Mouse (Mus musculus) heart, adult 9 months (tissue): ENCODE measurements around the gene Fxyd1.
A peak's percentile ranks its signal among the peaks of the same experiment; 100 is the strongest.

Experiments used
- DNase-seq, 2 experiments: peaks; one replicate each; pipeline ENCODE4 v3.0.0; 2022; ENCODE audit warnings: low spot score in 2 of 2

Gene Fxyd1

DNA sequence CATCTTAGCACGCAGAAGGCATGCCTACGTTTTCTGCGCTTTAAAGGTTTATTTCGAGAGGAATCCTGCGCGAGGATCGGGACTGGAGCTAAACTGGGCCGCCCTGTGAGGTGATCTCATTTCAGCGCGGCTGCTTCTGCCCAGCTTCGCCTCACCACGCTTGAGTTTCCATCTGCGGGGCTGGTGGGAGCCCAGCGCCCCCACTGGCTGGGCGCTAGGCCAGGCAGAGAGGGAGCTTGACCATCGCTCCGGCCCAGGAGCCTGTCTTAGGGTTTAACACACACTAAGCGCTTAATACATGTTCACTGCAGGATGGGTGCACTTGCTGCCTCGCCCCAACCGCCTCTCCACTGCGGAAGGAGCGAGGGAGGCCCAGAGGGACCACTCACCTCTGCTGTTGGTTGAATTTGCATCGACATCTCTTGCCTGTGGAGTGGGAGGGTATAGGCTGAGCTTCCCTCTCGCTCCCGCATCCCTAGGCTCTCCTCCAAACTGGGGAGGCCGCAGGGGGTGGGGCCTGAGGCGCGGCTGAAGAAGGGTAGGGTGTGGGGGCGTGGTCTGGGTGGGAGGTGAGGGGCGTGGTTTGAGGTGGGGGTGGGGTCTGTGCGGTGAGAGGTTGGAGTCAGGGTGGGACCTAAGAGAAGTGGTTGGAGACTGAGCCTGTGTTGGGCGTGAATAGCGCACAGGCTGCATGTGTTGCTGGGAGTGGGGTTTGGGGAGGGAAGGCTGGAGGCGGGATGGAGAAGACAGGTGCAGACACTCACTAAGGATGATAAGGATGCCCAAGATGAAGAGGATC is 4.2 kb downstream of the Fxyd1 start:
- peak in 1 of 2 experiments; percentile 40 for DNase-seq

DNA sequence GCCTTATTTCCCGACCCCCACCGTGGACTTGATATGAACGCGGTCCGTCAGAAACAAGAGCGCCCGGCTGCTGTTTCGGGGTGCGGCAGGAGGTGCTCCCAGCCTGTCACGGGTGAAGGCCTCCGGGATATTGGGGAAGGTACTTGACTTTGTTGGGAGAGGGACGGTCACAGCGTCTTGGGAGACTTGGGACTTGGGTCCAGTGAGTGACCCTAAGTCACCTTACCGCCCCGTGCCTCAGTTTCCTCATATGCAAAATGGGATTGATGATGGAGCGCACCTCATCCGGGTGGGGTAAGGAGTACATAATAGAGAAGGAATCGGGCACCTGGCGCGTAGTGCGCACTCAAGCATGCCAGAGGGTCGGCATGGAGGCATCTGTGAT is 4.8 kb downstream of the Fxyd1 start:
- DNase-seq: no peak

DNA sequence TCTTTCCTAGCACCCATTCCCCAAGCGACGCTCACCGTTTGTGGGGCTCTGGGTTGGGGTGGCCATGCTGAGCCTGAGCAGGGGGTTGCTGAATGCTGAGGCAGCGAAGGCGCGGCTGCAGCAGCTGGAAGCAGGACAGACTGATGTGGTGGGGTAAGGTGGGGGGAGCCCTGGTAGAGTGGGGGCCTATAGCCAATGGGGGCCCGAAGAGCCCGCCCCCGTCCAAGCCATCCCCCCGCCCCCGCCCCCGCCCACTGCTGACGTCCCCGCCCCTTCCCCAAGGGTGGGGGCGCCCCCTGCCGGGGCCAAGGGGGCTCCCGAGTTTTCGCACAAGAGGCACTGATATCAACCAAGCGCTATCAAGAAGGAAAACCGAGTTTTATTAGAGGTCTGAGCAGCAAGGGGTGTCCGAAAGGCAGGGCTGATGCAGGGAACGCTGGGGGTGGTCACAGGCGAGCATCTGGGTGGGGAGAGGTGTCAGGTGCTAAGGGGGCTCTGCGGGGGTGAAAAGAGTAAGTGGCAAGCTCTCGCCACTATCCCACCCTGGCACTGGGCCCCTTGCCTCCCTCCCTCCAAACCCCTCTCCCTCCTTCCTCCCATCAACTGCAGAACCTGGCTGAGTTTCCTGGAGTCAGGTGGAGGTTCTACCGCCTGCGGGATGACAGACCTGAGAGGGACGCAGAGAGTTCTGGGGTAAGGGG is 5.5 kb downstream of the Fxyd1 start, which contains the start of gene Fxyd7:
Fxyd7 (minus strand) TSS at position 147 of the 701 bp plus-strand sequence.
- no peak for DNase-seq

DNA sequence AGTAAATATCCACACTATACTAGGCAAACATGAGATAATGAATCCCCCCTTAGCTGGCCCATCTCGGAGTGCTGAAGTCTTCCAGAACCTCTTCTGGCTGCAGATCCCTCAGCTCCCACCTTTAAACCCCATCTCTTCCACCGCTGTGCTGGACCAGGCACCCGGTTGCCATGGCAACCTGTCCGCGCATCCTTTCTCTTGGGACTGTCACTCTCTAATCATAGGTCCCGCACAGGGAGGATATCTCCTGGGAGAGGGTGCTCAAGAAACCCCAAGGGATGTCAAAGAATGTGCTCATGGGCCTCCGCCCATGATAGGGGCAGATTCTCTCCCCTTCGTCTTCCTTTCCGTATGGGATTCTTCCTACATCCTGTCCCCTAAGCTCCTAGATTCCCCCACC is 6.1 kb downstream of the Fxyd1 start:
- DNase-seq: no peak

DNA sequence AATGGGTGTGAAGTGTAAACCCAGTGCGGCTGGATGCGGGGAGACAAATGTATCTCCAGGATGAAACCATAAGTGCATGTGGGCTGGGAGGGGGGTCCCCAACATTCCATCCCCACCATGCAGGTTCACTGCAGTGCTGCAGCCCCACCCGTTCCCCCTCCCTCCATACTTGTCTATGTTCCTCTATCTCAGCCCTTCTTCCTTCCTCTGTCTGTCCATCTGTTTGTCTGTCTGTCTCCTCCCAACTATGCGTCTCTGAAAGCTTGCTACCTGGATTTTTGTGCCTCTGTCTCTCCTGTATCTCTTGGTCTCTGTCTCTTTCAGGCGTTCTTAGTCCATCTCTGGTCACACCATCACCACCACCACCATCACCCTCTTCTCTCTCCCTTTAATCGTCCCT is 6.5 kb downstream of the Fxyd1 start:
- no peak for DNase-seq

DNA sequence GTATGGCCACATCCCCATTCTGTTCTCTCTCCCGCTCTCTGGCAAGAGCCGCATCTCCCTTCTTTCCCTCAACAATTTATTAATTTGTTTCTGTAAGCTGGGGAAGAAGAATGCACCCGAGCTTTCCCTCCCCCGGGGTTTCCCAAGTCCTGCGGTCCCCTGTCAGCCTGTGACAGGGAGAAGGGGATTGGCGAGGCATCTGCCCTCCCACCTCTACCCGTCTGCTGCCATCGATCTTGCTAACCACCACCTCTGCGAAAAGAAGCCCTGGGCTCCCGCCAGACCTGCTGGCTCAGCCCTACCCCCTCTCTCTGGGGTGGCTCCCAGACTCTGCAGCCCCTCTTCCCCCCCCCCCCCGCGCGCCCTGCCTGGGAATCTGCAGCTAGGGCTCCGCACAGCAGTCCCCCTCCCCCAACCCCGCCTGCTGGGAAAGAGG is 7.1 kb downstream of the Fxyd1 start:
- no peak for DNase-seq

DNA sequence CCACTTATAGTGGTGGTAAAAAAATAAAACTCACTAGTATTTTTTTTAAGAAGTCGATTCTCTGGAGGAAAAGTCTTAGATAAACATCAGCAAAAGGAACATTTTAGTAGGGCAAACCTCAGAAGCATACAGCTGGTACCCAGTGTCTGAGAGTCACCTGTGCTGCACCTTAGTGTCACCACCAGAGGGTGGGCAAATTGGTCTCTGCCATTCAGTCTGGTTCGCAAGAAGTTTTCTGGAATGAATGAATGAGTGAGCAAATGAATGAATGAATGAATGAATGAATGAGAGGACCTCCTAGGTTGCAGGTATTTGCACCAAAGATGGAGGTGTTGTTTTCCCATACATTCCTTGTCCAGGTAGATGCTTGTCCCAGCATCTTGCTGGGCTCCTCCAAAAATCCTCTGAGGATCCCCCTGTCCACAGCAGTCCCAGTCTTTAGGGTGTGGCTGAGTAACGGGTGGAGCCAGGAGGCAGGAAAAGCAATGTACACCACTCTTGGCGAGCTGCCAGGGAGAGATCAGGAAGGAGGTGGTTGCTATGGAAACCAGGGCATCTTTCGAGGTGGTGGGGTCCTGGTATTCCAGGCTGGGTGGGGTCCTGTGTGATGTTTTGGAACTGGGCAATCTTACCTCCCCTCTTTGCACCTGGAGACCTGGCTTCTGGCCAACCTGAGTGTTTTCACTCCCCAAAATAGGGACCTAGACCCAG is 7.7 kb downstream of the Fxyd1 start:
- DNase-seq: no peak

DNA sequence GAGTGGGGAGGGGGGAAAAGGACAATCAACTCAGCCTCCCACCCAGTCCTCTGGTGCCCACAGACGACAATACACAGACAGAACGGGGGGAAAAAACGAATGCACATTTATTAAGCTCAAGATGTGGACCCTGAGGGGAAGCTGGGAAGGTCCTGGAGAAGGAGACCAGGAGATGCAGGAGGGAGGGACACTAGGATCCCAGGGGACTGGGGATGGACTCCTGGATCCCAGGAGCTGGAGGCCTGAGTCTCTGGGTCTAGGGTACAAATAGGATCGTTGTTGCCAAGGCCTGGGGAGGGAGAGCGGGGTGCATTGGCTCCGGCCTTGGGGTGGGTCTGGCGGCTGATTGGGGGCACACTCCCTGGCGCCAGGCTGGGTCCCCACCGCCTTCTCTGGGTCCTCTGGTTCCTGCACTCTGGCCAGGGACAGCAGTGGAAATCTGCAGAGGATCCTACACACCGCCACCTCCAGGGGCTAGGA is 14.5 kb downstream of the Fxyd1 start, which contains the start of gene Fxyd5:
Fxyd5 (minus strand) TSS at position 51 of the 480 bp plus-strand sequence.
- DNase-seq: no peak

DNA sequence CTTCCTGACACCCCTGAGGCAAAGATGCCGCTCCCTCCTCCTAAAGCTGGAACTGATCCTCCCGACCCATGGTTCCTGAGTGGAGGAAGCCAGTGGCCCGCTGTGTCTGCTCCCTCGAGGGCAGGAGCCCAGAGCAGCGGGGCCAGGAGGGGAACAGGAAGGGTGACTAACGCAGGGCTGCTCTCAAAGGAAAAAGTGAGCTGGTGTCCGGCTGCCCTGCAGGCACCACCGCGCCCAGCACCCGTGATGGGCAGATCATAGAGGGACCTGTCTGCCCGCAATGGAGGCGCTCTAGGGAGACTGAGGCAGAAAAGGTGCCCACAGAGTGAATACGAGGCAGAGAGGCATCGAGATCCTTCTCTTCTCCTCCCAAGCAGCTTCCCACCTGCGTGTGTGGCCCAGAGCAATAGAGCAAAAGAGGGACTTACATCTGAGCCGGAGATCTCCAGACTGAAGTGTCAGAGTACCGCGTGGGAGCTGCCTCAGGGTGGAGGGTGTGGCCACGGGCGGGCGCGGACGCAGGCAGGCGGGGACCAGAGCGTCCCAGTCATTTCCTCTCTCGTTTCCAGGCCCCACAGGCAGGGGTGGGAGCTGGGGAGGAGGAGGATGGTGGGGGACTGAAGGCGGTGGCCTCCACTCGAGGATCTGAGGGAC is 15.2 kb downstream of the Fxyd1 start:
- DNase-seq: peak; percentile 77 to 79

DNA sequence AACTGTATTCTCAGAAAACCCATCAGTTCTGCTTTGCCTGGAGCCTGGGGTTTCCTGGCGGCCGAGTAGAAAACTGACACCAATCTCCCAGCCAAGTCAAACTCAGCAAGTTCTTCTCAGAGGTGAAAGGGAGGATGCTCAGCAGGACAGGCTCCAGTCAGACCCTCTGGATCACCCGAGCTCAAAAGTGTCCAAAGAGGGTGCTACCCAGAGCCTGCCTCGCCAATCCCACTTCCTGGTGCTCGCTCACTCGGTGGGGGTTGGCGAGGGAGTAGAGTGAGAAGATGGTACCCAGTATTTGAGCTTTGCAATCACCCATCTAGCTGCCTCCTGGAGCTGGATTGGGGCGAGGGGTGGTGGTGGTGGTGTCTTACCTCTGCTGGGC is 16.0 kb downstream of the Fxyd1 start:
- DNase-seq: no peak

DNA sequence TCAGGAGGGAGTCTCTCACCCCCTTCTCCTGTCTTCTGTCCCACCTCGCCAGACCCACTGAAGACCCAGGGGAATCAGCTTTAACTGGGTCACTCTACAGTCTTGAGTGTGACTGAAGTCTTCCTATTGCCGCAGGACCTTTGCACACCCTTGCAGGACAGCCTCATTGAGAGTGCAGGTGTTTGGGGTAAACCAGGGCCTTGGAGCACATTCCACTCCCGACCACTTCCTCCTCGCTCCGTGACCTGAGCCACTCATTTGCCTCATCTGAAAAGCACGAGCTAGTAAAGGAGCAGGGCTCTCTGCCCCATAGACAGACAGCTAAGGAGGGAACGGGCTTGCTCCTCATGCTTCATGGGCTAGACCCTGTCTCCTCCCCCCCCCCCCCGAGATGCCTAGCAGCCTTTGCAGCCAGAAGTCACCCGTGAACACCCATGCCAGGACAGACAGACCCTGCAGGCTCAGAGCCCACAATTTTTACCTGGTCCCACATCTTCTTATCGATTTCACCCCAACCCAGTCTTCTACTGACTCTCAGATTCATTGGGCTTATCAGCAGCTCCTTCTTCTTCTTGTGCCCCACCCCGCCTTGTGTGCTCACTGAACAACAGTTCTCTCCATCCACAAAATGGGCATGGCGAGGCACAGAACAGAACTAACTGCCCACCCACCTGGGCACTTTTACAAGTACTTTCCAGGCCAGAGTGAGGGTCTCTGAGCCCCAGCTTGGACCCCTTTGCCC is 16.5 kb downstream of the Fxyd1 start:
- DNase-seq: no peak

DNA sequence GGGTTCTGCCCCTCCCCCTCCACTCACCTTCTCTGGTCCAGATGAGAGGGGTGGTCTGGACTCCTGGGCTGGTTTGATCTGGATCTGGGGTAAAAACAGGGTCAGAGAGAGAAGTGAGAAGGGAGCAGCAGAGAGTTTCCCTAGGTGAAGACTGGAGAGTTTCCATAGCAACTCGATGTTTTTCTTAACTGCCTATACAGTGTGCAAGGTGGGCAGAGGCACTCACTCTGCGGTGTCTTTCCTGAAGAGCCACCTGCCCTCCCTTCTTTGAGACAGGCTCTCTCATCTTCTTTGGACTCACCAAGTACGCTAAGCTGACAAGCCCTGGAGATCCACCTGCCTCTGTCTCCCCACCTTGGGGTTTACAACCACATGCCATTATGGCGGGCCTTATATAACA is 18.0 kb downstream of the Fxyd1 start:
- no peak for DNase-seq

DNA sequence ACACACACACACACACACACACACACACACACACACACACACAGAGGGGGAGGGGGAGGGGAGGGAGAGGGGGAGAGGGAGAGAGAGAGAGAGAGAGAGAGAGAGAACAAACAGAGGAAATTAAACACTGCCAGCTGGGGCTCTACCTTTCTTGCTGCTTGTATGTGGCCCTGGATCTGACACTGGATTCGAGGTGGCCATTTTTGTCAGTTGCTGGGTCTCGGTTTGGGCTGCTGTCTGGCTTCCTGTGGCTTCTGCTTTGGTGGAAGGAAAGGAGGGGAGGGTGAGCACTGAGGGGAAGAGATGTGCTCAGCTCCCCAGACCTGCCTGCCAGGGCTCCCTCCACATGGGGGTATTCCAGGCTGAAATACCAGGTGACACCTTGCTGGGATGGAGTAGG is 19.3 kb downstream of the Fxyd1 start:
- no peak for DNase-seq

DNA sequence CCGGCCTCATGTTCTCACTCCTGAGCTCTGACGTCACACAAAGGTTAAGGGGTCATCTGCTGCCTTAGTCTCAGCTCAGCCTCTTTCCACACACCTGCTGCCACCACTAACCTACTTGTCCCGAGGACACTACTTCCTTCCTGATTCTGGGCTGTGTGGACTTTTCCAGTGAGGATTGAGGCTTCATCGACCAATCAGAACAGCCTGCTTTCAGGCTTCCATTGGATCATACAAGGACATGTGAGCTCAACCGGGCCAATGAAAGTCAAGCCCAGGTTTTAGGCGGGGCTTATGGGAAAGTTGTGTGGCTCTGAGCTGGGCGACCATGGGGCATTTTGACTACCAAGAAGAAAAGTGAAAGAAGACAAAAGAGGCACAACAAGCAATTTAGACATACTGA is 20.1 kb downstream of the Fxyd1 start:
- no peak for DNase-seq

DNA sequence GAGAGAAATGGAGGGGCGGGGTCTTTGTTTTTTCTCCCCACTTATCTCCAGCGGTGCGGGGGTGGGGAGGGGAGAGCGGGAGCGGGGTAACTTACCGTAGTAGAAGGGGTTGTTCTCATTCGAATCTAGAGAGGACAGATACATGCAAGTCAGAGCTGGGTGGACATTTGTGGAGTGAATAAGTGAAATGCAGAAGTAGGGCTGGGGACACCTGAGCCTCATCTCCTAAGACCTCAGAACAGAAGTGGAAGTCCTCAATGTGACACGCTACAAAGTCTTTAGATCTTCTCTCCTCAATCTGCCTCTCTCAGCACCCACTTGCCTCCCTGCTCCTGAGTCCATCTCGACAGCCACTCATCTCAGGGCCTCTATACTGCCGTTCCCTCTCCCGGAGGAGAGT is 21.7 kb downstream of the Fxyd1 start:
- no peak for DNase-seq

DNA sequence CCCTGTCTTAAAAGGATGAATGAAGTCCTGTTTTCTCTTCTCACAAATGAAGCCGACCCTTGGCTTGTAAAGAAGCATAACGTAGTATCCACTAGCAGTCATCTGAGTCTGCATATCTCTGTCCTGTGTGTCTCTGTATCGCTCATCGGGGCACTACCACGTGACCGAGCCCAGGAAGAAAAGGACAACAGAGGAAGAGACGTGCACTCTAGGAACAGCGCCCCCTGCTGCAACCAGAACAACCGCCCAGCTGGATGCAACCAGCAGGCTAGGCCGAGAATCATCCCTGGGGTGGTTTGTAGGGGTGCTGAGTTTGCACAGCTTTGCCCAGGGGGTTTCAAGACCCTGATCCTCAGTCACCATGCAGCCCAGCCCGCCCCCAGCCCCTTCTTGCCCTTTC is 22.2 kb downstream of the Fxyd1 start:
- DNase-seq: no peak

DNA sequence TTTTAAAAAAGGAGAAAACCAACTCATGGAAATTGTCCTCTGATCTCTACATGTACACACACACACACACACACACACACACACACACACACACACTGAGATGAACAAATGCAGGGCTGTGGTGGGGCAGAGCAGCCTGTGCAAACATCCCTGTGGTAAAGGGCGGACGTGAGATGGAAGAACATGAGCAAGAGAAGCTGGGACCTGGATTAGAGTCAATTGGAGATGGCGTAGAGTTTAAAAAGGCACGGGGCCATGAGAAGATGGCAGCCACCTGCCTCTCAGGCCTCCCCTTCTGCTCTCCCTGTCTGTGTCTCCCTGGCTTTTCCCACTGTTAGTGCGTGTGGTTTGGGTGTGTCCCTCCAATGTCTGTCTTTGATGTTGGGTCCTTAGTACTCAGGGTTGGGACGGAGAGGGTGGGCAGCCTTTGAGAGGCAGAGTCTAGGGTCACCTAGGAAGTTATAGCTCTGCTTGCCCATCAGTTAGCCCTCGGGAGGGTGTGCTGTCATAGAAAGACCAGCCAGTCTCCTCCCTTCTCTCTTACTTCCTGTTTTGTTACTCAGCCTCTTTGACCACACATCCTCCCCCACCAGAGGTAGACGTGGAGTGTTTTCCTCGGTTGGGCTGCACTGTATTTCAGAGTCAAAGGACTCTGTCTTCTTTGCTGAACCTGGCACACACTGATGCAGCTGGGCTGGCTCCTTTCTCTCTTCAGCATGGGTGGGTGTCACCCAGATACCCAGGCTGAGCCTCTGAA is 23.4 kb downstream of the Fxyd1 start:
- peak in 1 of 2 experiments; percentile 54 for DNase-seq

DNA sequence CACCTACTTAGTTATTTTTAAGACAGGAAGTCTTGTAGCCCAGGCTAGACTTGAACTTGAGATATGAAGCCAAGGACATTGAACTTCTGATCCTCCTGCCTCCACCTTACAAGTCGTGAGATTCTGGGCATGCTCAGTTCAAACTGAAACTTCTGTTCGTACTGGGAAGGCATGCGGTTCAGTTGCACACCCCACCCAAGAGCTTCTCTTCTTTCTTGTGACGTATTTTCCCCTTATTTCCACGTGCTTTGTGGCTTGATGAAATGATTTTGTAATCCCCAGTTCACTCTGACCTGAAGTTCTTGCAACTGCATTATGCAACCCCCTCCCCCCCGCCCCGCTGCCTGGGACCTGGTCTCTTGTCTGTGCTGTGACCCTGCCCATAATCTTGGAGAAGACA is 25.3 kb downstream of the Fxyd1 start:
- DNase-seq: no peak

DNA sequence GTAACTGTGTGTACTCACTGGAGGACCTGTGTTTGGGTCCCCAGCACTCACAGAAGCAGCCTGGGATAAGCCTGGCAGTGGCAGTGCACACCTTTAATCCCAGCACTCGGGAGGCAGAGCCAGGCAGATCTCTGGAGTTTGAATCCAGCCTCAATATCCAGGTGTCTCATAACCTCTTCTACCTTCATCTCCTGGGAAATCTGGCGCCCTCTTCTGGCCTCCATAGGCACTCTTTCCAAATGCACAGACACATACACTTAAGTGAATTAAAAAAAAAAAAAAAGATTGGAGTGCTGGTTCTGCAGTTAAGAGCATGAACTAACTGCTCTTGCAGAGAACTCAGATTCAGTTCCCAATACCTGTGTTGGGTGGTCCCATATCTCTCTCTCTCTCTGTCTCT is 26.3 kb downstream of the Fxyd1 start:
- no peak for DNase-seq

DNA sequence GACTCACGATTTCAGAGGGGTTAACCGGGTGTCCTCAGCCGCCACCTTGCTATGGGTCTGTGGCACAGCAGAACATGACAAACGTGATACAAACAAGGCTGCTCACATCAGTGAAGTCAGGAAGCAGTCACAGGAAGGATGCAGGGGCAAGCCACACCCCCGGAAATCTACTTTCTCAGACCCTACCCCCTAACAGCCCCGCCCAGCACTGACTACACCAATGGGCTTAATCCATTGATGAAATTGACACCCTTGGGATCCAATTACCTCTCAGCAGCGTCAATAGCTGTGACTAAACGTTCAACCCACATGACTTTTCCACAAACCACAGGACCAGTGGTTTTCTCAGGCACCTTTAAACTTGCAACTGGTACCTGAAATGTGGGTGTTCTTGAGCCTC is 28.4 kb downstream of the Fxyd1 start:
- no peak for DNase-seq
